Mouse (Mus musculus): ENCODE data around the gene Fam208b. TPM values are rescaled to one million over a fixed set of nuclear protein-coding genes. Genes with fewer than 3 reads are reported as not detected.
"Not testable (repeated sequence)": the region's sequence is repeated elsewhere in the genome, so short reads cannot be mapped to it uniquely, and the experiment has no call there.

The Fam208b gene
- total RNA-seq, 2 experiments from 2014 or later, result 28.7 to 31.4 TPM

- no peak for DNase-seq (ENCODE audit: low spot score in 2 of 2)
Measured at GRCm38 (mm10) chr13:3590789-3591188, 20.1 kb downstream of the Fam208b start.

DNA sequence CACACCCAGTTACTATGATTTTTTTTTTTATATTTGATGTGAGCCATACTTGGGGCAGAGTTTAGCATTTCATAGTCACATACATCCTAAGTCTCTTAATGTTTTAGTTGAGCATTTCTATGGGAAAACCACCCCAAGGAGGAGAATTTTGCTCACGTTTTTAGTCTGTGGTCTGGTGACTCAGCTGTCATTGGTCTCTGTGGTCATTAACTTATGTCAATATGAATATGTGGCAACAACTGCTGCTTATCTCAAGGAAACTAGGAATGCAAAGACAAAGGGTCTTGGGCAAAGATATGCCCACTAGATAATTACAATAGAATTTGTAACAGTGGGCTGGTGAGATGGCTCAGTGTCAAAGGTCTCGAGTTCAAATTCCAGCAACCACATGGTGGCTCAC is 47.0 kb downstream of the Fam208b start:
- no peak for DNase-seq (ENCODE audit: low spot score in 2 of 2)

DNA sequence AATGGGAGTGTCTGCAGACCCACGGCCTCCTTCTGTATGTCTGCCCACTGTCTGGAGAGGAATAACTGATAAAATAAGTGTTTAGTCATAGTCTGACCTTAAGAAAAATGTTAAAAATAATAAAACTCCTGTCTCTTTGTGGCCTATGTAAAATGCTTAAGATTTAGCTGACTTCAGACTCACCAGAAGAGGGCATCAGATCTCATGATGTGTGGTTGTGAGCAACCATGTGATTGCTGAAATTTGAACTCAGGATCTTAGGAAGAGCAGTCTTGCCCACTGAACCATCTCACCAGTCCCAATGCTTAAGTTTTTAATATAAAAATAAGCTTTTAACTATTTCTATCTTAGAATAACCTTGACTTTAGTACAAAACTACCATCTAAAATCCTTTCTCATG is 47.8 kb downstream of the Fam208b start:
- no peak for DNase-seq (ENCODE audit: low spot score in 2 of 2)

DNA sequence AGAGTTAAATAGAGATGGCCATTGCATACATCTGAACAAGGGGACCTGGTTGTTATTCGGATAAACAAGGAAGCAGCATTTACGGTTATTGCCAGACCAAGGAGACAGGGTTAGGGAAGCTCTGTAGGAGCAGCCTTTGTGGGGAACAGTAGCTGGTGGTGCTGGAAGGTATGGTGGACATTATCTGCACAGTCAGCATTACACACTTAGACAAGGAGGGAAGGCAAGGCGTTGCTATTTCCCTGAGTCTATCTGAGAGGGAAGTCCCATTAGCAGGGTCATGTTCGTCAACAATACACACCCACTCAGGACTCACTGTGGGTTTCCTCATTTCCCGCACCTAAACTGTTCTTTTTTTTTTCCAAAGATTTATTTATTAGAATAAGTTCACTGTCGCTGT is 63.1 kb downstream of the Fam208b start:
- DNase-seq (ENCODE audit: low spot score in 2 of 2), result no peak

GRCm38 (mm10) chr13:3547410-3547809 is 63.5 kb downstream of the Fam208b start:
- DNase-seq (ENCODE audit: low spot score in 2 of 2), result no peak

DNA sequence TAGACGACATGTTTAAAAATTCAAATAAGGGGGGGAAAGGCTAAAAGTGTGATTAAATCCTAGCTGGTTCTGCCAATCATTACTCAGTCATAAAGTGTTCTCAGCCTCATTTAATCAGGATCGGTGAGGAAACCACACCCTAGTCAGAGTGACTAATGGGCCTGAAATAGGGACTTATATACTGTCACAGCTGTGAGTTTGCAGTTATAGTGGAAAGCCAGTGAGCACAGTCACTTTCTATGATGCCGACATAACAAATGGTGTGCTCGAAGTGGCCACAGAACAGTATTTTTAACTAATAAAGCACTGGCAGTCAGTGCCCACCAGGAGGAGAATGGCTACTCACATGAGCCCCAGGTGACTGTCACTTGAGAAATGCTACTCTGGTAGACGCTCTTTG is 66.0 kb downstream of the Fam208b start:
- DNase-seq (ENCODE audit: low spot score in 2 of 2), result no peak

DNA sequence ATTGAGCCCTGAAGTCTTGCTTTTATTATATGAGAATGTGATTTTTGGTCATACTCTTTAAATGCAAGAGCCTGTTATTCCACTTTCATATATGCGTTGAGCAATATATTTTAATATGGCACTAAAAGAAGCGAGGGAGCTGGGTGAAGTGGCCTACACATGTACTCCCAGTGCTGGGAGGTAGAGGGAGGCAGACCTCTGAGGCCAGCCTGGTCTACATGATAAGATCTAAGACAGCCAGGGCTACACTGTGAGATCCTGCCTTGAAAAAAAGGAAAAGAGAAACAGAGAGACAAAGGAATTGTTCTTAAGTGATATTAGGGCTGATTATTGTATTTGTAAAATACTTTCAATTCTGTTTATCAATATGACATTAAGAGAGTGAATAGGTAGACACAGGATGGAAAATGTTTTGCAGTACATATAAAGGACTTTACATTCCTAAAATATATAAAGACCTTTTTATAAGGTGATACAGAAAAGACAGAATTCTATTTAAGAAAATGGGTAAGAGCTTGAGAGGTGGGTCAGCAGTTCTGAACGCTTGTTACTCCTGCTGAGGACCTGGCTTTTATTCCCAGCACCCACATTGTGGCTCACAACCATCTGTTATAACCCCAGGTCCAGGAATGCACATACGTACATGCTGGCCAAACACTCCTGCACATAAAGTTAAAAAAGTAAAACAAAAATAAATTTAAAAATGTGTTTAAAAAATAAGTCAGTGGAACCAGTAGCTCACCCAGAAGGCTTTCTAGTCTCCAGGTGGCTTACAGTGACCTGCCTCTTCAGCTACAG is 66.6 kb downstream of the Fam208b start:
- no peak for DNase-seq (ENCODE audit: low spot score in 2 of 2)

GRCm38 (mm10) chr13:3541159-3541782 is 69.6 kb downstream of the Fam208b start:
- no peak for DNase-seq (ENCODE audit: low spot score in 2 of 2)

DNA sequence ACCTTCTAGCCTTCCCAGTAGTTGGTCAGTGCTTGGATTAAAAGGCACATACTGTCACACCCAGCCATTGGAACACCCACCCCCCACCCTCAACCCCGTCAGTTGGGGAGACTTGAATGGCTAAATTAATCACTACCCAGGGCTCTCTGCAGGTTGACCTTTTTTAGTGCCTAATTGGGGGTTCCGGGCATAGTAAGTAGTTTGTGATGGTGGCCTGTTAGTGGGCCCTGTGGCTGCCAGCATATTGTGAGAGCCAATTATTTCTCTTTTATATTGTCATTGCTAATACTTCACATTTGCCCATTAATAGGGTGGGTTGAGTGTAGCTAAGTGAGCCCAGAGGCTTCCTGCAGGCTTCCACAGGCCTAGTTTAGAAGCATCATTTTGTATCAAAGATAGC is 70.7 kb downstream of the Fam208b start:
- DNase-seq (ENCODE audit: low spot score in 2 of 2), result no peak

GRCm38 (mm10) chr13:3538969-3539562 is 71.8 kb downstream of the Fam208b start:
- no peak for DNase-seq (ENCODE audit: low spot score in 2 of 2)

DNA sequence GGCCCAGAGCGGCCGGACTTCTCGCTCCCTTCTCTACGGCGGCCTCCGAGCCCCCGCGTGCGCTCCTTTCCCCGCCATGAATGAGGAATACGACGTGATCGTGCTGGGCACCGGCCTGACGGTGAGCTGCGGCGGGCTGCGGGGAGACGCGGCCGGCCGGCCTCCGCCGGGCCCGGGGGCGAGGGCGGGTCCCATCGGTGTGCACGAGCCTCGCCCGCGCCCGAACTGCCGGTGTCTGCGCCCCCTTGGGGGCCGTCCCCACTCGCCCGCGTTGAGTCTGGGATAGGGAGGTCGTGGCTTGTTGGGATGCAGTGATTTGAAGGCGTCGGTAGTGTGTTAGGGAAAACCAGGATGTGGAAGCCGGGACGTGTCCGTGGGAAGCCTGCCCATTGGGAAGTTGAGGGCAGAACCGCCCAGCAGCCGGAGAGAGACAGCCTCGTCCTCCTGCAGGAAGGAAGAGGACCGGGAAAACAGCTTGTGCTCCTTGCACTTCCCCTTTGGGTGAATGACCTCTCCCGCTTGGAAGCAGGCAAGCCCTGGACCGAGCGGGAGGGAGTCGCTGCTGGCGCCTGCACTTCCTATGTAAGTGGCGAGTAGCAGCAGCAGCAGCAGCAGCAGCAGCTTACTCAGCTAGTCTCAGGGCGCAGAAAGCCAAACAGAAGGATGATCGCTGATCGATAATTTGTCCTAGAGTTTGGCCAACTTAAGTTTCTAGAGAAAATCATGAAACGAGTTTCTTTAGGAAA is 72.5 kb downstream of the Fam208b start:
- peak; percentile 31 to 59 for DNase-seq (ENCODE audit: low spot score in 2 of 2)

DNA sequence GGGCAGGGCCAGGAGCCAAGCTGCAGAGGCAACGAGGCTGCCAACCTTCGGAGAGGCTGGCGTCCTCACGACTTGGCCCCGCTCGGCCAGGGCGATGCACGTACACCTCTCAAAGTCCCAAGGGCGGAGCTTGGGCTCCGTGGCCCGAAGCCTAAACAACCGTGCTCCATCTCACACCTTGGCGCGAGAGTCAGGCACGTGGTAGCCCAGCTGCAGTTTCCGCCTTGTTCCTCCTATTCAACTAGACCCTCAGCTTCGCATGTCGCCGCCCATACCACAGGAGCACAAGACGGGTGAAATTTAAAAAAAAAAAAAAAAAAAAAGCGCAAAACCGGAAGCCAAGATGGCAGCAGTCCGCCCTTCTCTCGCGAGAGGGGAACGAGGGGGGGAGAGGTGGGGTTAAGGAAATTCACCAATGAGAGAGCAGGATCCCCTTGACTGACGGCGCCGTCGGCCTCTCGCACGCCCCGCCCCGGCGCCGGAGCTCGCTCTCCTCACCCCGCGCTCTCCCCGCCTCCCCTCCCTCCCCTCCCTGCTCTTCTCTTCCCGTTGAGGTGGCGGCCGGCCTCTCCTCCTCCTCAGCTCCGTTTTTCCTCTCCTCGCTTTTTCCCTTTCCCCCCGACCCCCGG is 73.2 kb downstream of the Fam208b start, which contains the start of gene Gdi2:
TSS of gene Gdi2 (plus strand) at position 470 of the 629 bp plus-strand sequence.
- peak; percentile 86 to 88 for DNase-seq (ENCODE audit: low spot score in 2 of 2)

DNA sequence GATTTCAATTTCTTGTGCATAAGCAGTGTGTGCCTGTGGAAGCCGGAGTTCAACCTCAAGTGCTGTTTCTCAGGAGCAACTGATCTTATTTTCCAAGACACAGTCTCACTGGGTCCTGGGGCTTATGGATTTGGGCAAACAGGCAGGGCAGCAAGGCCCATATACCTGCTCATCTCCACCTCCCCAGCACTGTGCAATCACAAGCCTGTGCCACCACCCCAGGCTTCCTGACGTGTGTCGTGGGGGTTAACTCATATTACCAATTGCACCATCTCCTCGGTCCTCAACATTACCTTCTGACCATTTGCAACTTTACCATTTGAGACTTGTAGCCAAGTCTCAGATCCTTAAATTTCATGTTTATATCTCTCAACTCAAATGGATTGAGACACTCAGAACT is 76.8 kb downstream of the Fam208b start:
- DNase-seq (ENCODE audit: low spot score in 2 of 2), result no peak

DNA sequence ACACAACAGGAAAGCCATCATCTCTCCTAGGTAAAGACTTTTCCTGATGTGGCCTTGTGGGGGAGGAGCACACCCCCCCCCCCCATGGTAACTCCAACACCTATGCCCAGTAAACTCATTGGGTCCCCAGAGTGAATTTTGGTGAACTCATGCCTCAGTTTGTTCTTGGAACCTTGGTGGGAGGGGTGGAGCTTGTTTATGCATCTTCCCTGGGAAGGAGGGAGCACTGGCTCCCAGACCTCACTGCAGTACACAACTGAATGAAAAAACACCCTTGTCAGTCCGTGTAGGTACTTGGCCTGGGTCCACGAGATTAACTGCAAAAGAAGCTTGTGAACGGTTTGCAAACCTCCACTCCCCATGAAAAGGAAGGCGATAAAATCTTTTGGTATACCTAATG is 78.5 kb downstream of the Fam208b start:
- no peak for DNase-seq (ENCODE audit: low spot score in 2 of 2)

DNA sequence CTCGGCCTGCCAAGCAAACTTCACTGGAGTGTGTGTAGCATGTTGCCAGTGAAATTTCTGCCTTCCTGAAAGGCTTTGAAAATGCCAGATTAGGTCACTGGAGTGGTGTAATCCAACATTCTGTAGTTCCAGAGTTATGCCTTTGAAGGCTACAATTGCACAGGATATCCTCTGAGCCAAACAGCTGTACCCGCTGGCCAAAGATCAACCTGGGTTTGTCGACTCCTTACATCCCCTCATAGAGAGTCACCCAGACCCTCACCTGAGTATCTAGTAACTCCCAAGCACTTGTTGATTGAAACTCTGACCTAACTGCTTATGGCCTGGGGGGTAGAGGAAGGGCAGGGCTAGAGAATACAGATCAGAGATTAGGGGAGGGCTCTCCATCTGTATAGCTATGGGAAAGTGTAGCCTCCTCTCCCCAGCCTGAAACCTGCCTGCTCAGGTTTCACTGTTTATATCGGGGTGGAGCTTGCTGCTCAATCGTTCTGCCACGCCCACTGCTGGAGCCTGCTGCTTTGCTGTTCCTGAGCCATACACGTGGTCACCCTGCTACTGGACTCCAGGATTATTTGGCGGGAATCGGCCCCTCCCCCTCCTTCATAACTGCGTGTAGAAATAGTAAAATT is 79.1 kb downstream of the Fam208b start:
- no peak for DNase-seq (ENCODE audit: low spot score in 2 of 2)

DNA sequence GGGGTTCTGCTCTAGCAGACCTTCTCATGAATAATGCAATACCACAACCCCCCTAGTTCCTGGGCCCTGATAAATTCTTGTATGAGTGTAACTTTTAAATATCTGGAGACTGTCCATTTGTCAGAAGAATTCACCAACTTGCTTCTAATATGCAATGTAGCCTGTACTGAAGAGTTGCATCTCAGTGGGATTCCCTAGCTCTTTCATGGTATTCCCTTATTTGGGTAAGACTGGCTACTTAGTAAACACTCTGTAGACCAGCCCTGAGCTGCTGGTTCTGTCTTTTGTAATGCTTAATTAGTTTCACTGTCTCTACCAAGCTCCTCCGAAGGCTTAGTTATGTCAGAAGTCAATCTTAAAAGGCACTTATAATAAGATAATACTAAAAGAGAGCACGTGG is 79.7 kb downstream of the Fam208b start:
- DNase-seq (ENCODE audit: low spot score in 2 of 2), result not testable (repeated sequence)

- no peak for DNase-seq (ENCODE audit: low spot score in 2 of 2)
Measured at GRCm38 (mm10) chr13:3530451-3530850, 80.5 kb downstream of the Fam208b start.

DNA sequence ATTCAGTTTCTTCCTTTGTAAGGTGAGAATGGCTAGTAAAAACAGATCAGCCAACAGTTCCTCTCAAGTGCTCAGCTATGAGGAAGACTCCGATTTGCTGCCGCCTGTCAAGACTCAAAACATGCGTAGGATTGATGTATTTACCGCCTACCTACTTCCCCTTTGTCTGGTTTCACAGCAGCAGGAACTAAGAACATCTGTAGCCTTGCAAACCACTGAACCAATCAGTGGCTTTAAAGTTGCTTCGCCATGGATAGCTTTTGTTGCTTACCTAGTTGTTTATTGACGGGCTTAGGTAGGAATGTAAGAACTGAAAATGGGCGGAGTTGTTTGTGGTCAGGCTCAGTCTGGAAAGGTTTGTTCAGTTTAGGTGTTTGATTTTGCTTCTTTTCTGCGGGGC is 84.6 kb downstream of the Fam208b start:
- no peak for DNase-seq (ENCODE audit: low spot score in 2 of 2)

- DNase-seq (ENCODE audit: low spot score in 2 of 2), result no peak
Measured at GRCm38 (mm10) chr13:3525611-3526051, 85.3 kb downstream of the Fam208b start.

DNA sequence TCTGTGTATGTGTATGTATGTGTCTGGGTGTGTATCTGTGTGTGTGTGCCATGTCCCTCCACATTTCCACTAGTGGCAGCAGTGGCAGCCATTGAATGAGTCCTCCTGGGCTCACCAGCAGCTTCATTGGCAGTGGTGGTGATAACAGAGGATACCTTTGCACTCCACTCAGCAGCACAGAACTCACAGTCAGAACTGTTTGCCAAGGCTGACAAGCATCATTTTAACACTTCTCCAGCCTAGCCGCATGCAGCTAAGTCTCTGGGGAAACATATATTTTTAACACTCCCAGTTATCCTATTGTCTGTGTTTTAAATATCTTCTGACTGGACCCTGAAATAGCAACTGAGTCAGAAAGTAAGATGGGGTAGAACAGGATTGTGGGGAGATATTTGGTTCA is 87.0 kb downstream of the Fam208b start:
- DNase-seq (ENCODE audit: low spot score in 2 of 2), result no peak

DNA sequence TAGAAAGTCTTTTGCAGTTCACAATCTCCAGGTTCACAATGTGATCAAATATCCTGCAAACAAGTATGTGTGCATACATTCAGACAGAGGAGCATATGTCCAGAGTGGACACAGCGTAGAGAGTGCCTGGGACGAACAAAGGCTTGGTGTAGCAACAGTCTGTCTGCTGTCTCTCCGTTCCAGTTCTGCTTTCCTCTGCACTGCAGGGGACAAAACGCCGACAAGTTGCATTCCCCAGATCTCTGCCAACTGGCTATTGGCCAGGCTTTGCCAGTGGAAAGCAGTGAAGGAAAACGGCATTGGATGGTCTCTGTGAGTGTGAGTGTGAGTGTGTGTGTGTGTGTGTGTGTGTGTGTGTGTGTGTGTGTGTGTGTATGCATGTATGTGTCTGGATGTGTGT is 87.4 kb downstream of the Fam208b start:
- DNase-seq (ENCODE audit: low spot score in 2 of 2), result no peak
